Mouse (Mus musculus): ENCODE results near the gene Rbak. TPM values are rescaled to one million over a fixed set of nuclear protein-coding genes. Genes with fewer than 3 reads are reported as not detected.

The Rbak gene
- polyA plus RNA-seq, 1 experiment from 2014 or later, result 9.7 TPM

DNA sequence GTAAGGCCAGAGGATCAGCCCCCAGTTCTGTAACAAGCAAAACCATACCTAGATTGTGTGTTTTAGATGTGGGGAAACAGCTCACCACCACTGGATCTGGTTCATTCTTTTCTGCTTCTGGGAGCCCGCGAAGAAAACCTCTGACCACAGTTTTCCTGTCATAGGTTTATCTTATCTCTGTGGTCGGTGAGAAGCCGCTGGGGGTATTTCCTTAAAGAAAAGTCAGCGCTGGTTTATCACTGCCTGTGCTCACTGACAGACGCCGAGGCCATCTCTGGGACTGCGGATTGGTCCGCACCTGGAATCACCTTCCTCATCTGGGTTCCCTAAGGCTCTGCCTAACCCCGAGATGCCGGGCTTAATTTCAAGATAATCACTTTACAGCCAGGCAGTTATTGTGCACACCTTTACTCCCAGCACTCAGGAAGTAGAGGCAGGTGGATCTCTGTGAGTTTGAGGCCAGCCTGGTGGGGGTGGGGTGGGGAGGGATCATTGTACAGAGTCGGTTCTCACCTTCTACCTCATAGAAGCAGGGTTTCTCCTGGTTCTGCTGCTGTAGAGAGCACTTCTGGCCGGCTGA, 47.5 kb downstream of the Rbak start:
- no peaks in the 10 kb centered on the region for H3K9me3 ChIP-seq (replicated peaks; ENCODE audit: control insufficient read depth, low read length)
- H3K4me2 ChIP-seq (ENCODE audit: low read depth, low read length), result no peak overlapping the region
- H3K27ac ChIP-seq (replicated peaks; ENCODE audit: low read depth, low read length), result no peak overlapping the region
- DNase-seq (ENCODE audit: low spot score) (no peak), ATAC-seq (replicated peaks; ENCODE audit: insufficient number of reproducible peaks, low FRiP score, low TSS enrichment, low read depth) (no peak)
- WGBS, result 76% methylated on average over 13 of the region's 13 CpGs
- H3K36me3 ChIP-seq (replicated peaks; ENCODE audit: control insufficient read depth, insufficient read depth, low read depth, low read length), result no peaks in the 10 kb centered on the region
- H3K27me3 ChIP-seq (ENCODE audit: control insufficient read depth, insufficient read depth, low read length), result no peaks in the 10 kb centered on the region
- H3K4me1 ChIP-seq (ENCODE audit: control insufficient read depth, insufficient read depth, low read length), result no peaks in the 10 kb centered on the region
- no peak overlapping the region for H3K4me3 ChIP-seq (ENCODE audit: low read depth, low read length)
- no peak overlapping the region for H3K9ac ChIP-seq (replicated peaks; ENCODE audit: low read length)

DNA sequence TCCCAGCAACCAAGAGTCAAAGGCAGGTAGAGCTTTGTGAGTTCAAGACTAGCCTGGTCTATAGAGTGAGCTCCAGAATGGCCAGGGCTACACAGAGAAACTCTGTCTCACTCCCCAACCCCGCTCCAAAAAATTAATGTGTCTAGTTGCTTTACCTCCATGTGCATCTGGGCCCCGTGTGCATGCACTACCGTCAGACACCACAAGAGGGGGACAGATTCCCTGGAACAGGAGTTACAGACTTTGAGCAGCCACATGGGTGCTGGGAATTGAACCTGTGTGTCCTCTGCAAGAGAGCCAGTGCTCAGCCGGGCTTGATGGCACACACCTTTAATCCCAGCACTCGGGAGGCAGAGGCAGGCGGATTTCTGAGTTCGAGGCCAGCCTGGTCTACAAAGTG, 50.2 kb downstream of the Rbak start:
- no peaks in the 10 kb centered on the region for H3K27me3 ChIP-seq (ENCODE audit: control insufficient read depth, insufficient read depth, low read length)
- WGBS, result 94% methylated on average over 7 of the region's 7 CpGs

DNA sequence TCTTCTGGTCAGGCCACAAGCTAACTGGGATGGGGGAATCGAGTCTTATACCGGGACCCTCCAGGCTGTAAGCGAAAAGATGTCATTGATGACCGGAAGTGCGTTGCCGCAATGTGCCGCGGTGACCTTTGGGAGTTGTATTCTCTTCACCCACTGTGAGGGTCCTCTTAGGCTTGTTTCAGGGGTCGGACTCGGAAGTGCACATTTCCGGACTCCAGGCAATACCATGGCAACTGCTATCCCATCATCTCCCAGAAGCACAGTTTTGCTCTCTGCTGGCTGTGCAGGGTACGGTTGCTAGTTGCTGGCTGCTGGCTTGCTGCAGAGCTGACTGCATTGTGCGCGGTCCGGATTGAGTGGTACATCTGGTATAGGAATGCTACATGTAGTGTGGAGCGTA, 51.5 kb downstream of the Rbak start:
- H3K4me2 ChIP-seq (ENCODE audit: low read depth, low read length), result no peak overlapping the region
- no peaks in the 10 kb centered on the region for H3K27me3 ChIP-seq (ENCODE audit: control insufficient read depth, insufficient read depth, low read length)
- DNase-seq (ENCODE audit: low spot score), result no peak
- ATAC-seq (replicated peaks; ENCODE audit: insufficient number of reproducible peaks, low FRiP score, low TSS enrichment, low read depth), result no peak
- no peaks in the 10 kb centered on the region for H3K9me3 ChIP-seq (replicated peaks; ENCODE audit: control insufficient read depth, low read length)
- no peaks in the 10 kb centered on the region for H3K36me3 ChIP-seq (replicated peaks; ENCODE audit: control insufficient read depth, insufficient read depth, low read depth, low read length)
- H3K4me1 ChIP-seq (ENCODE audit: control insufficient read depth, insufficient read depth, low read length), result no peaks in the 10 kb centered on the region
- 91% methylated on average over 16 of the region's 16 CpGs for WGBS
- H3K9ac ChIP-seq (replicated peaks; ENCODE audit: low read length), result no peak overlapping the region
- no peak overlapping the region for H3K4me3 ChIP-seq (ENCODE audit: low read depth, low read length)
- H3K27ac ChIP-seq (replicated peaks; ENCODE audit: low read depth, low read length), result no peak overlapping the region

More for the DNA sequence above, 50.2 kb downstream of the Rbak start:
- no peaks in the 10 kb centered on the region for H3K36me3 ChIP-seq (replicated peaks; ENCODE audit: control insufficient read depth, insufficient read depth, low read depth, low read length)
- no peak overlapping the region for H3K4me3 ChIP-seq (ENCODE audit: low read depth, low read length)
- H3K4me1 ChIP-seq (ENCODE audit: control insufficient read depth, insufficient read depth, low read length), result no peaks in the 10 kb centered on the region
- ATAC-seq (replicated peaks; ENCODE audit: insufficient number of reproducible peaks, low FRiP score, low TSS enrichment, low read depth) (no peak), DNase-seq (ENCODE audit: low spot score) (no peak)
- H3K9ac ChIP-seq (replicated peaks; ENCODE audit: low read length), result no peak overlapping the region
- H3K9me3 ChIP-seq (replicated peaks; ENCODE audit: control insufficient read depth, low read length), result no peaks in the 10 kb centered on the region
- H3K27ac ChIP-seq (replicated peaks; ENCODE audit: low read depth, low read length), result no peak overlapping the region
- no peak overlapping the region for H3K4me2 ChIP-seq (ENCODE audit: low read depth, low read length)

DNA sequence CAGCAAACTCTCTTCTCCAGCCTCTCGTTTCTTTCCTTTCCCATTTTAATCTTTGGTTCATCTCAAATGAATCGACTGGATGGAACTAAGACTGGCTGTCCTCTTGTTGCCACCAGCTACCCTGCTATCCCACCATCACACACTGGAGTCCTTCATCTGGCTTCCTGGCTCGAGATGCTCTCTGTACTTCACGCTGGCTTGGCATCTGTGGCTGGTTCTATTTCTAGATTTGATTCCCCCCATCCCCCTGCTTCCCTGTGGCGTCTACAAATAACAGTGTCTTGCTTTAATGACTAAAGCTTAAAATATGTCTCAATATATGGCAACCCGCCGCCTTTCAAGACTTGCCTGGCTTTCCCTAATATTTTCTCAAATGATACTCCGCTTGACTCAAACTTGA, 52.7 kb downstream of the Rbak start:
- H3K4me1 ChIP-seq (ENCODE audit: control insufficient read depth, insufficient read depth, low read length), result no peaks in the 10 kb centered on the region
- WGBS, result 85% methylated on average over 8 of the region's 8 CpGs
- H3K27me3 ChIP-seq (ENCODE audit: control insufficient read depth, insufficient read depth, low read length), result no peaks in the 10 kb centered on the region
- H3K9me3 ChIP-seq (replicated peaks; ENCODE audit: control insufficient read depth, low read length), result no peaks in the 10 kb centered on the region
- no peak overlapping the region for H3K9ac ChIP-seq (replicated peaks; ENCODE audit: low read length)
- no peak overlapping the region for H3K4me3 ChIP-seq (ENCODE audit: low read depth, low read length)
- no peaks in the 10 kb centered on the region for H3K36me3 ChIP-seq (replicated peaks; ENCODE audit: control insufficient read depth, insufficient read depth, low read depth, low read length)
- no peak for ATAC-seq (replicated peaks; ENCODE audit: insufficient number of reproducible peaks, low FRiP score, low TSS enrichment, low read depth)
- no peak for DNase-seq (ENCODE audit: low spot score)
- H3K27ac ChIP-seq (replicated peaks; ENCODE audit: low read depth, low read length), result no peak overlapping the region
- H3K4me2 ChIP-seq (ENCODE audit: low read depth, low read length), result no peak overlapping the region

DNA sequence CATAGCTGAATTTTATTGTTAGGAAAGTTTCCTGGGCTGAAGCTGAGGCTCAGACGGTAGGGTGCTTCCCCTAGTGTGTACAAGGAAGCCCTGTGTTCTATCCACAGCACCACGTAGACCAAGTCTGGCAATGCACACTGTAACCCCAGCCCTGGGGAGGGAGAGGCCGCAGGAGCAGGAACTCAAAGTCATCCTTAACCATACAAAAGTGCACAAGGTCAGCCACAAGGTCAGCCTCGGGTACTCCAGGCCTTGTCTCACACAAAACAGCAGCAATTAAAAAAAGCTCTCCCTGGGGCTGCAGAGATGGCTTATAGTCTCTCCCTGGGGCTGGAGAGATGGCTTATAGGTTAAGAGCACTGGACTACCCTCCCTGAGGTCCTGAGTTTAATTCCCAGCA, 53.7 kb downstream of the Rbak start:
- Histone ChIP-seq H3K4me1 (ENCODE audit: control insufficient read depth, insufficient read depth, low read length) (no peaks in the 10 kb centered on the region), H3K9ac (replicated peaks; ENCODE audit: low read length) (no peak overlapping the region), H3K4me2 (ENCODE audit: low read depth, low read length) (no peak overlapping the region), H3K4me3 (ENCODE audit: low read depth, low read length) (no peak overlapping the region), H3K27ac (replicated peaks; ENCODE audit: low read depth, low read length) (no peak overlapping the region), H3K9me3 (replicated peaks; ENCODE audit: control insufficient read depth, low read length) (no peaks in the 10 kb centered on the region), H3K27me3 (ENCODE audit: control insufficient read depth, insufficient read depth, low read length) (no peaks in the 10 kb centered on the region), H3K36me3 (replicated peaks; ENCODE audit: control insufficient read depth, insufficient read depth, low read depth, low read length) (no peaks in the 10 kb centered on the region)
- DNase-seq (ENCODE audit: low spot score) (no peak), ATAC-seq (replicated peaks; ENCODE audit: insufficient number of reproducible peaks, low FRiP score, low TSS enrichment, low read depth) (no peak)
- 52% methylated on average over 4 of the region's 4 CpGs for WGBS

DNA sequence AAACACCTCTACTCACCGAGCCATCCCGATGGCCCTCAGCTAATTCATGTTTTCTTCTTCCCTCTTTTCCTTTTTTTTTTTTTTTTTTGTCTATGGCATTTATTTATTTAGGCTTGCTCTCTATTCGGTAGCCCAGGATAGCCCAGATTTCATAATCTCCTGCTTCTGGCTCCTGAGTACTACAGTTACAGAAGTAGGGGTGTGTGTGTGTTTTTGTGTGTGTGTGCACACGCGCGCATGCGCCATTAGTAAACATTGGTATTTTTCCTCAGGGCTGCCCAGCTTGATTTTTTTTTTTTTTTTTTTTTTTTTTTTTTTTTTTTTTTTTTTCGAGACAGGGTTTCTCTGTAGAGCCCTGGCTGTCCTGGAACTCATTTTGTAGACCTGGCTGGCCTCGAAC, 54.5 kb downstream of the Rbak start:
- no peak overlapping the region for H3K4me2 ChIP-seq (ENCODE audit: low read depth, low read length)
- no peaks in the 10 kb centered on the region for H3K4me1 ChIP-seq (ENCODE audit: control insufficient read depth, insufficient read depth, low read length)
- H3K27ac ChIP-seq (replicated peaks; ENCODE audit: low read depth, low read length), result no peak overlapping the region
- H3K9ac ChIP-seq (replicated peaks; ENCODE audit: low read length), result no peak overlapping the region
- no peaks in the 10 kb centered on the region for H3K36me3 ChIP-seq (replicated peaks; ENCODE audit: control insufficient read depth, insufficient read depth, low read depth, low read length)
- H3K27me3 ChIP-seq (ENCODE audit: control insufficient read depth, insufficient read depth, low read length), result no peaks in the 10 kb centered on the region
- ATAC-seq (replicated peaks; ENCODE audit: insufficient number of reproducible peaks, low FRiP score, low TSS enrichment, low read depth), result no peak
- no peaks in the 10 kb centered on the region for H3K9me3 ChIP-seq (replicated peaks; ENCODE audit: control insufficient read depth, low read length)
- H3K4me3 ChIP-seq (ENCODE audit: low read depth, low read length), result no peak overlapping the region
- 92% methylated on average over 9 of the region's 9 CpGs for WGBS
- no peak for DNase-seq (ENCODE audit: low spot score)

DNA sequence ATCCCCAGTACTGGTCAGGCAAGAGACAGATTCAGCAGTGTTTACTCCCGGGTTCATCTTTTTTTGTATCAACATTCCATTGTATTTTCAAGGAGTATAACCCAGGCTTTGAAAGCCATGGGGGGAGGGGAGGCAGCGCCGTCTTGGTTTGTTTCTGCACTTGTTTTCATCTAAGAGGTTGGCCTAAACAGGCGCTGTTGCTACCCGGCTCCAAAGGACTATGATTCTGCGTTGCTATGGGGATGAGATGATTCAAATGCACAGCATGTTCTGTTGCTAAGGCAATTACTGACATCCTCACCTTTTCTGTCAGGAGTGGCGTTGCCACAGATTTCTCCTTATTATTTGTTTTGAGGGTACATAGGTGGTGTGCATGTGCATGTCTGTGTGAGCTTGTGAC, 55.0 kb downstream of the Rbak start:
- Histone ChIP-seq H3K9me3 (replicated peaks; ENCODE audit: control insufficient read depth, low read length) (no peaks in the 10 kb centered on the region), H3K27me3 (ENCODE audit: control insufficient read depth, insufficient read depth, low read length) (no peaks in the 10 kb centered on the region), H3K4me1 (ENCODE audit: control insufficient read depth, insufficient read depth, low read length) (no peaks in the 10 kb centered on the region), H3K36me3 (replicated peaks; ENCODE audit: control insufficient read depth, insufficient read depth, low read depth, low read length) (no peaks in the 10 kb centered on the region), H3K4me2 (ENCODE audit: low read depth, low read length) (no peak overlapping the region), H3K9ac (replicated peaks; ENCODE audit: low read length) (no peak overlapping the region), H3K4me3 (ENCODE audit: low read depth, low read length) (no peak overlapping the region), H3K27ac (replicated peaks; ENCODE audit: low read depth, low read length) (no peak overlapping the region)
- DNase-seq (ENCODE audit: low spot score) (no peak), ATAC-seq (replicated peaks; ENCODE audit: insufficient number of reproducible peaks, low FRiP score, low TSS enrichment, low read depth) (no peak)
- 68% methylated on average over 7 of the region's 7 CpGs for WGBS

DNA sequence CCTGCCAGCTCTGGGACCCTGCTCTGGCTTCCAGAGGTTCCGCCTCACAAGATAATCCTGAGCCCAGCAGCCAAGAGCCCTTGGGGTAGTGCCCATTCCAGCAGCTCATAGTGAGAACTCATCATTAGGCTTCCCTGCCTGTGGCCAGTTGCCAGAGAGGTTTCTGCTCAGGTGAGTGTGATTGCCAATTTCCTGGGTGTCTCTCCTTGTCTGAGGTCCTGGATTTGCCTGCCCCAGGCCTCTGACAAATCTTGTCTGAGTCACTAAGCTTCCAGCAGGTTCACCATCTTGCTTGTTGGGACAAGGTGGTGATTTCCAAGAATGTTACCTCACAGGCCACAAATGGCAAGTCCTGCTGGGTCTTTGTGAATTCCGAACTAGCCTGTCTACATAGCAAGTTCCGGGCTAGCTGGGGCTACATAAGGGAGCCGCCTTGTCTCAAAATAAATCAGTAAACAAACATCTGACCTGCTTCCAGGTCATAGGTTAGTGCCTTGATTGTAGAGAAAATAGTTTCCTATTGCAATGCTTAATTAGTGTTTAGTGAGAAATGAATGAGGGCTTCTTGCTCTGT, 55.7 kb downstream of the Rbak start:
- H3K4me3 ChIP-seq (ENCODE audit: low read depth, low read length), result no peak overlapping the region
- H3K9ac ChIP-seq (replicated peaks; ENCODE audit: low read length), result no peak overlapping the region
- no peak overlapping the region for H3K27ac ChIP-seq (replicated peaks; ENCODE audit: low read depth, low read length)
- H3K9me3 ChIP-seq (replicated peaks; ENCODE audit: control insufficient read depth, low read length), result no peaks in the 10 kb centered on the region
- H3K4me2 ChIP-seq (ENCODE audit: low read depth, low read length), result no peak overlapping the region
- no peaks in the 10 kb centered on the region for H3K36me3 ChIP-seq (replicated peaks; ENCODE audit: control insufficient read depth, insufficient read depth, low read depth, low read length)
- no peak for ATAC-seq (replicated peaks; ENCODE audit: insufficient number of reproducible peaks, low FRiP score, low TSS enrichment, low read depth)
- DNase-seq (ENCODE audit: low spot score), result no peak
- 81% methylated on average over 4 of the region's 4 CpGs for WGBS
- no peaks in the 10 kb centered on the region for H3K27me3 ChIP-seq (ENCODE audit: control insufficient read depth, insufficient read depth, low read length)
- H3K4me1 ChIP-seq (ENCODE audit: control insufficient read depth, insufficient read depth, low read length), result no peaks in the 10 kb centered on the region

All from embryonic facial prominence, embryonic 11.5 days (tissue).